Mouse (Mus musculus) telencephalon, adult 2 months (tissue): ENCODE measurements around the gene Apold1.

Source experiments
- DNase-seq: peaks from one replicate; pipeline ENCODE4 v3.0.0-alpha.2; 2011; ENCODE audit warnings: low read depth, low spot score

Gene Apold1

DNA sequence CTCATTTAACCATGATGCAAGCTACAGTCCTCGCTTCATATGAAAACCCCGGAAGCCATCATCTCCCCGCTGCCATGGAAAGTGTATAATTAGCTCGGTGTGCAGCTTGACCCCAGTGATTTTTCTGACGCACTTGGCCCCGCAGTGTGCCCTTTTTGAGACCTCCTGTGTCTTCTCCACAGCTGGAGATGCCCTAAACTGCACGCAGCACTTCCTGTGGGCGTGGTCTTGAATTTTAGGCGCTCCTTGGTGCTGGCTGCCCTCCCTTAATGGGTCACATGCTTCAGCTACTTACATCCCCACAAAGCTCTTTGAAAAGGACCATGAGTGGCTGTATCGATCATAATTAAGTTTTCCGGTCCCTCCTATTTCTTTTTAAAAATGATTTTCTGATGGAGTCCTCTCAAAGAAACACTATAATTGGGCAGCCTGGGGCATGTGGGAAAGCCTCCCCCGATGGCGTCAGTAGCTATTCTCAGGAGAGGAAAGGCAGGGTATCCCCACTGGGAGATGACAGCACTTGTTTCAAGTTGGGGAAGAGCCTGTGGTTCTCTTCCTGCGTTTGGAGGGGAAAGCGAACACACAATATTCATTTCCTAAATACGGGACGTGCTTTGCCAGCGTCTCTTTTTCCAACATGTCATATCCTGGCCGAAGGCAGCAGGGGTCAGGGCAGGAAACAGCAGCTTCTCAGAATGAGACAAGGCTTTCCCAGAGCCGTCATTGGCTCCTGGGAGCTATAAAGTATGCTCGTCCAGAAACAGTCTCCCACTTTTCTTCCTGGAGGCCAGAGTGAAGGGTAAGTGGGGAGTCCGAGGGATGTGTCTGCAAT is at the start of gene Apold1:
TSS of gene Apold1 (plus strand) at position 488 of the 832 bp plus-strand sequence.
- no peak for DNase-seq

- DNase-seq, result no peak
Observed at GRCm38 (mm10) chr6:134932486-134933206, 48.9 kb upstream of the Apold1 start.

GRCm38 (mm10) chr6:134933207-134933558 is 48.3 kb upstream of the Apold1 start:
- DNase-seq, result no peak

DNA sequence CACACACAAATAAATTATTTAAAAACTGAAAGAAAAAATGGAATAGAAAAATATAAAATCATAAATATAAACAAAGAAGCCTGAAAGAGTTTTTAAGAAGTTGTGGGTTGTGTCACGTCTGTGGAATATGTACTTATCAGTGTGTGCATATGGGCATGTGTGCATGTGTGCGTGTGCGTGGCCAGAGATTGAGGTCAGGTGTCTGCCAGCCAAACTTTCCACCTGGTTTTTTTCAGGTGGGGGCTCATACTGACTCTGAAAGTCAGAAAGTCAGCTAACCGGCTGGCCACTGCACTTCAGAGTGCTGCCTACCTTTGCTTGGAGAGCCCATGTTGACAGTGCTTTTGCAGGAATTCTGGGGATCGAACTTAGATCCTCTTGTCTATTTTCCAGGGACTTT is 47.2 kb upstream of the Apold1 start:
- DNase-seq, result no peak

DNA sequence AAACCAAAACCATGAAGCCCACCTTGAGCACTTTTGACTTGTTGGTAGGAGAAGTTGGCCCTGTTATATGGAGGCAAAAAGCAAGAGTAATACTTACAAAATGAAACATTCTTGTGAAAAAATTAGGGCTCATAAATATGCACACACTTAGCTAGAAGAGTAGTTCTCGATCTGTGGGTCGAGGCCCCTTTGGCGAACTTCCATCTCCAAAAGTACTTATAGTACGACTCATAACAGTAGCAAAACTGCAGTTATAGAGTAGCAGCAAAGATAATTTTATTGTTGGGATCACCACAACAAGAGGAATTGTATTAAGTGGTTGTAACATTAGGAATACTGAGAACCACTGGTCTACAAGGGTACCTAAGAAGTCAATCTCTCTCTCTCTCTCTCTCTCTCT is 41.7 kb upstream of the Apold1 start:
- no peak for DNase-seq

DNA sequence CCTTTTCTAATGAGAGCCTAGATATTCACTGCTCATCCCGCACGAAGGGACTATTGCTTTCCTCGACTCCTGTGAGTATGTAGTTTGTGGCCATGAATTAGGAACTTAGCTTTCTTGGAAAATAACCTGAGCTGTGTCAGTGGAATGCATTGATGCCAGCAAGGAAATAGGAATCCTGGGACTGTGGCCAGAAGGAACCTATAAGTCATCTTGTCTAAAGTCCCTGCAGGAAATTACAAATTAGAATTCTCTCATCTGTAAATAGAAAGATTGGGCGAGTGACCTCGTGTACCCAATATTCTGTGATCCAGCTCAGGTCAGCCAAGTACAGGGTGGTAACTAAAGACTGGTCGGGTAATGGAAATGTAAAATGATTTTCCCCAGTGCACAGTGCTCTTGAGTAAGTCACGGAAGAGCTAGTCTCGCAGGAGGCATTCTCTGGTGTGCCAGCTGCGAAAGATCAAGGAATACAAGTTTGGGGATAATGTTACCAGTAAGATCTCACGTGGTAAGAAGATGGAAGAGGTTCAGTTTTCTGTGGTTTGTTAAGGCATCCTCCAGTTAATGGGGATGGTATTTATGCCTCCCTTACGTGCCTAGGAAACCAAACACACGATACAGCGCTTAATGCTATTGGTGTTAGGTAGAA is 37.6 kb upstream of the Apold1 start:
- DNase-seq, result no peak

DNA sequence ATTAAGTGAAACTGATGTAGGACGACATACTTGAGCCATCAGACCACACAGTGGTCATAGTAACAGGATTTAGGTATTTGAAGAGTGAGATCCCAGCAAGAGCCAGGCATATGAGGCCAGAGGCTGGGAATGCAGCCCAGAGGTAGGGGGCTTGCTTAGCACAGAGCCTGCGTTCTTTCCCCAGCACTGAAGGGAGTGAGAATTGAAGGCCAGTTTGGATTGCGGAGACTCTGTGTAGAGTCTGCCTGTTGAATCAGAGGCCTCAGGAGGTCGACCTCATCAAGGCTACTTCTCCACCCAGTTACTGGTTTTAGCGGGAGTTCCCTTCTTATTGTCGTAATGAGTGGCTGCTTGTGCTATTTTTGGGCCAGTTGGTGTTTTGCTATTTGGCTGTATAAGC is 35.5 kb upstream of the Apold1 start:
- no peak for DNase-seq

DNA sequence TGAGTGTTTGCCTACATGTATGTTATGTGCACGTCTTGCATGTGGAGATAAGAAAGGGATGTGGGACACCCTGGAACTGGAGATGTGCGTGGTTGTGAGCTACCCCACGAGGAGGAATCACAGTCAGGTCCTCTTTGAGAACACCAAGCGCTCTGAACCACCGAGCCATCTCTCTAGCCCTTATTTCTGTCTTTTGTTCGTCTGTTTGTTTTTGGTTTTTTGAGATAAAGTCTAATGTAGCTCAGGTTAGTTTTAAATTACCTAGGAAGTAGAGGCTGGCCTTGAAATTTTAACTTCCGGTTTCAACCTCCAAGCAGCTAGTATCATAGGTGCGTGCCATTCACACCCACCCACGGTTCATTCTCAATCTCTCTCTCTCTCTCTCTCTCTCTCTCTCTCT is 34.7 kb upstream of the Apold1 start:
- DNase-seq, result no peak

GRCm38 (mm10) chr6:134947311-134948087 is 34.0 kb upstream of the Apold1 start:
- DNase-seq, result no peak

DNA sequence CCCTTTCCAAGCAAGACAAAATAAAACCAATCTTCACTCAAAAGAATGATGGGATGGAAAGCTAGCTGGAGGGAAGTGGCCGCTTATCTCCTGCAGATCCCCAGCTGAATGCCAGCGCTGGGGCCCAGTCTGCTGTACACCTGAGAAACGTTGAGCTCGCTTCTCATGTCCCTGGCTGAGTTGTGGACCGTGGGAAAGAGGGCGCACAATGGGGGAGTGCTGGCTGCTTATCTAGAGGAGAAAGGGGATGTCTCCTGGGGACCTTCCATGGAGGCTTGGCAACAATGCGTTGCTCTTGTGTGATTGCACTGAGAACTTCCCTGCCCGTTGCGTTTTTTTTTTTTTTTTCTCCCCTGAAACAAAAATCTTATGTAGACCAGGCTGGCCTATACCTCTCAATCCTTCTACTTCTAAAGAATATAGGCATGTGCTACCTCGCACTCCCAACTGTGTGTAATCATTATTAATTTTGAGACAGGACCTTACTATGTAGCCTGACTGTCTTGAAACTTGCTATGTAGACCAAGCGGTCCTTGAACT is 32.9 kb upstream of the Apold1 start:
- no peak for DNase-seq

DNA sequence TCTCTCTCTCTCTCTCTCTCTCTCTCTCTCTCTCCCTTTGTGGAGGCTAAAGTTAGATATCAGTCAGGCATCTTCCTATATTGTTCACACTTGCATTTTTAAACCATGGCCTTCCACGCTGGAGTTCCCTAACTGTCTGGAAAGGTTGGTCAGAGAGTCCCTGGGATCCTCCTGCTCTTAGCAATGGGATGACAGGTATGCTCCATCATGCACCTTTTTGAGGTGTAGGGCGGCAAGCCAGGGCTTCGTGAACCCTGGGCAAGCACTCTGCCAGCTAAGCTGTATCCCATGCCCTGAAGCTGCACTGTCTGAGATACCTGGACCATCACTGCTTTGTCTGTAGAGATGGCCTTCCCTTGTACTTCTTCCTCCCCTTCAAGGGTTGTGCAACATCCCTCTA is 32.3 kb upstream of the Apold1 start:
- no peak for DNase-seq

- DNase-seq, result no peak
Observed at GRCm38 (mm10) chr6:134951364-134951763, 30.2 kb upstream of the Apold1 start.

GRCm38 (mm10) chr6:134953976-134954375 is 27.5 kb upstream of the Apold1 start:
- DNase-seq, result no peak

DNA sequence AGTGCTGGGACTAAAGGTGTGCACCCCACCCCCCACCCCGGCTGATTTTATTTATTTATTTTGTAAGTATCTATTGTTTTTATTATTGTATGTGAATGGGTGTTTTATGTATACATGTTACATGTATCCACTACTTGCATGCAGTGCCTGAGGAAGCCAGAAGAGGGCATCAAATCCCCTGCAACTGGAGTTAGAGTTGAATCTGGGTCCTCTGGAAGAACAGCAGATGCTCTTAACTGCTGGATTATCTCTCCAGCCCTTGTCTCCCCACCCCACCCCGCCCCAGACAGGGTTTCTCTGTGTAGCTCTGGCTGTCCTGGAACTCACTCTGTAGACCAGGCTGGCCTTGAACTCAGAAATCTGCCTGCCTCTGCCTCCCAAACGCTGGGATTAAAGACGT is 25.1 kb upstream of the Apold1 start:
- no peak for DNase-seq

DNA sequence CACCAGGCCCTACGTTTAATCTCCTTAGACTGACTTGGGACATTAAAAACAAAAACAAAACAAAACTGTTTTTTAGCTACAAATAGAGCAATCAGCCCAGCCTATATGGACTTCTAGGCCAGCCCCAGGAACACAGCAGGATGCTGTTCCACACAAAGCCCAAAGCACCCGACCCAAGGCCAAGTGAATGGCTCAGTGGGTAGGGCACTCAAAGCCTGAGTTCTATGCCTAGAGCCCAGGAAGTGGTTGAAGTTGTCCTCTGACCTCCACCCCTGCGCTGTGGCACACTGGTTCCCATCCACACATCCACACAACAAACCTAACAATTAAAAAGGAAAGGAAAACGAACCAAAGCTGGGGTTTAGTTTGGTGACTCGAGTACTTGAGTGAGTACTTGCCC is 20.2 kb upstream of the Apold1 start:
- DNase-seq, result no peak

DNA sequence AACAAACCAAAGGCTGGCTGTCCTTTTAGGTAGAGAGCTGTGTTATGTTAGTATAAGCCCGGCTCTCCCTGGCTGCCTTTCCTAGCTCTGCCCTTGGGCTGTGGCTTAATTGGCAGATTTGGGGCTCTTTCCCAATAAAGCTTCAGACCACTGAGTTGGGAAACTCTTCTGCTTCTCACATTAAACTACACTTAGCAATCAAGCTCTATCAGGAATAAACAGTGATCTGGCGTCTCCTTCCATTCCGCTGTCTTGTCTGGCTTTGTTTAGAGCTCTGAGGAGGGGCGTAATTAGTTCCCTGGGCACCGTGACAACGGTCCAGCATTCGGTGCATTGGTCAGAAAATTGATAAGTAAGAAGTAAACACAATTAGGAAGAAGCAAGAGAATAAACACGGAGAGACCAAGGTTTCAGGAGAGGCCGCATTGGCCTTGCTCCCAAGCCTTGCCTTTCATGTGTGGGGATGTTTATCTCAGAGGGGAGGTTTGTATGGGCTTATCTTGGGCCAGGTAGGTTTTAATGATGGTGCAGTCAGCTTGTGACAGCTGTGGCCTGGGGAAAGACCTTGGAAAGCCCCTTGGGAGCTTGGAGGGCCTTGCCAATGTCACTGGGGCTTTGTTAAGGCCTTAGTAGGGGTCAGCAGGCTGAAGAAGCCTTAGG is 19.5 kb upstream of the Apold1 start:
- no peak for DNase-seq

DNA sequence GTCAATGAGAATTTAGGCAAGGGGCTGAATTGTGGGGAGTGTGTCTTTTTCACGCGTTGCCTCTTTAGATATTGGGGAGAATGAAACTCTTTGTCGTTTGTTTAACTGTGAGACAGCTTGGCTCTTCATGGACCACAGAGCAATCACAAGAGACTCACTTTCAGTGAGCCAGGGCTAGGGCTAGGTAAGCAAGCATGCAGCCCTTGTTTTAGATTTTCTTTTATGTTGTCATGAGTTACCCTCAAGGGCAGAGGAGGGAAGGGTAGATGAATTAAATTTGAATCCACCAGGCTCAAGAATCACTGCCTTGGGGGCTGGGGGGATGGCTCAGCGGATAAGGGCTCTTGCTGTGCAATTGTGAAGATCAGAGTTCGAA is 19.0 kb upstream of the Apold1 start:
- no peak for DNase-seq

- no peak for DNase-seq
Observed at GRCm38 (mm10) chr6:134963910-134964309, 17.6 kb upstream of the Apold1 start.

DNA sequence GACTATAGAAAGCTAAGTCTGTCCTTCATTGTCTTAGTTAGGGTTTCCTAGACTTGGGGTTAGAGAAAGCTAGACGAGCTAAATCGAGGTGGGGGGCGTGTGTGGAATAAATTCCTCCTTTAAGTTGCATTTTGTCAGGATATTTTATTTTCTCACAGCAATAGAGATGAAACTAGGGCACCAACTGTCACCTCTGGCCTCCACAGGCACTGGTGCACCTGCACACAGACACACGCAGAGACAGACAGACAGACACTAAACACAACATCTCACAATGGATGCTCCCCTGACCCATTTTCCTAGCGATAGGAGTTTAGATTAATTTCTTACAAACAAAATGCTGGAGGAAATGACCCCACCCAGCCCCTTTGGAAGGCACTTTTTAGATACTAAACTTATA is 14.8 kb upstream of the Apold1 start:
- no peak for DNase-seq

DNA sequence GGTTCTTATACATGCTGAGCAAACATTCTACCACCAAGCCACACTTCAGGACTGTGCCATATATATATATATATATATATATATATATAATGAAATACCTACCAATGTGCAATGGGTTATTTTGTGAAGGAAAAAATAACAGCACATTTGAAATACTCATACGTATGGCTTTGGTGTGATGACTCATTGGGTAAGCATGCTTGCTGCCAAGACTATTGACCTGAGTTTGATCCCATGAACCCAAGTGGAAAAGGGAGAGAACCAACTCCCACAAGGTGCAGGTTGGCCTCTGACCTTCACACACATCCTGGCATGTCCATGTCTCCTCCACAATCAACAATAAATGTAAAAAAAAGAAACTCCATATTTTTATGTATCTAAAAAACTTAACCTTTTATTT is 13.2 kb upstream of the Apold1 start:
- no peak for DNase-seq

GRCm38 (mm10) chr6:134969498-134969897 is 12.0 kb upstream of the Apold1 start:
- no peak for DNase-seq
